Mouse (Mus musculus) forebrain, embryonic 11.5 days (tissue): Measurements from ENCODE around the gene Tsen54. TPM values are rescaled to one million over a fixed set of nuclear protein-coding genes. Genes with fewer than 3 reads are reported as not detected.
A peak's percentile ranks its signal among the peaks of the same experiment; 100 is the strongest.

ENCODE experiments used
- ATAC-seq: fragments of 200-750 bp; cut with Nextera tagmentation; replicated peaks from 2 replicates; pipeline ENCODE4 v1.8.0; 2017; ENCODE audit warnings: moderate TSS enrichment; ENCODE audit not compliant: low FRiP score
- DNase-seq: peaks from one replicate; pipeline ENCODE4 v3.0.0-alpha.2; 2017; ENCODE audit warnings: low spot score
- H3K27ac ChIP-seq: fragments of 300-500 bp; sonication (generic); 2 replicates; pipeline ENCODE4 v1.5.1; 2014; ENCODE audit warnings: low read depth, low read length
- H3K27me3 ChIP-seq: fragments of 300-500 bp; sonication (generic); 2 replicates; pipeline ENCODE4 v1.6.1; 2014; ENCODE audit warnings: mild to moderate bottlenecking, low read length, mixed read lengths; ENCODE audit not compliant: control insufficient read depth, insufficient read depth
- H3K36me3 ChIP-seq: fragments of 300-500 bp; sonication (generic); 2 replicates; pipeline ENCODE4 v1.6.1; 2014; ENCODE audit warnings: mild to moderate bottlenecking, low read length, moderate library complexity, mixed read lengths; ENCODE audit not compliant: control insufficient read depth, insufficient read depth
- H3K4me1 ChIP-seq: fragments of 300-500 bp; sonication (generic); replicated peaks from 2 replicates; pipeline ENCODE4 v1.6.1; 2014; ENCODE audit warnings: low read length, mixed read lengths; ENCODE audit not compliant: control insufficient read depth, insufficient read depth
- H3K4me2 ChIP-seq: fragments of 300-500 bp; sonication (generic); 2 replicates; pipeline ENCODE4 v1.6.1; 2014; ENCODE audit warnings: low read depth, mild to moderate bottlenecking, low read length, moderate library complexity, mixed read lengths; ENCODE audit not compliant: severe bottlenecking
- H3K4me3 ChIP-seq: fragments of 300-500 bp; sonication (generic); 2 replicates; pipeline ENCODE4 v1.5.1; 2014; ENCODE audit warnings: low read depth, low read length
- H3K9ac ChIP-seq: fragments of 300-500 bp; sonication (generic); 2 replicates; pipeline ENCODE4 v1.6.1; 2014; ENCODE audit warnings: low read length
- H3K9me3 ChIP-seq: fragments of 300-500 bp; sonication (generic); 2 replicates; pipeline ENCODE4 v1.6.1; 2016; ENCODE audit warnings: low read length, mixed read lengths; ENCODE audit not compliant: control insufficient read depth
- WGBS: fragments of 180-500 bp; shearing (Covaris S2); extraction: QIAGEN DNeasy Blood & Tissue Kit; methylation state at CpG from one replicate; pipeline ENCODE4 v1.1.7; 2014; 5-methylcytosine and 5-hydroxymethylcytosine counted together
- polyA plus RNA-seq: library from polyadenylated mRNA; unstranded; fragments of >200 nt; fragmentation: Nextera tagmentation; extraction: Ambion mirVana; gene quantifications from 2 replicates; pipeline ENCODE4 v1.2.1, GENCODE M21; 2014

Gene Tsen54
- polyA plus RNA-seq, 1 experiment from 2014 or later = 33.4 TPM

GRCm38 (mm10) chr11:115830550-115831325 lies 16.2 kb downstream of the Tsen54 start:
- no peak overlapping the region for H3K27ac ChIP-seq
- WGBS = 23% methylated on average over 25 of the region's 25 CpGs
- DNase-seq (no peak), ATAC-seq (no peak)
- H3K4me1 ChIP-seq = peaks cover 1% of the 10 kb centered on the region; the same call in 1 of the 2 replicates
- H3K4me3 ChIP-seq = no peak overlapping the region
- no peaks in the 10 kb centered on the region for H3K9me3 ChIP-seq
- no peak overlapping the region for H3K4me2 ChIP-seq
- H3K9ac ChIP-seq = no peak overlapping the region
- peaks cover 3% of the 10 kb centered on the region for H3K27me3 ChIP-seq
- H3K36me3 ChIP-seq = no peaks in the 10 kb centered on the region

DNA sequence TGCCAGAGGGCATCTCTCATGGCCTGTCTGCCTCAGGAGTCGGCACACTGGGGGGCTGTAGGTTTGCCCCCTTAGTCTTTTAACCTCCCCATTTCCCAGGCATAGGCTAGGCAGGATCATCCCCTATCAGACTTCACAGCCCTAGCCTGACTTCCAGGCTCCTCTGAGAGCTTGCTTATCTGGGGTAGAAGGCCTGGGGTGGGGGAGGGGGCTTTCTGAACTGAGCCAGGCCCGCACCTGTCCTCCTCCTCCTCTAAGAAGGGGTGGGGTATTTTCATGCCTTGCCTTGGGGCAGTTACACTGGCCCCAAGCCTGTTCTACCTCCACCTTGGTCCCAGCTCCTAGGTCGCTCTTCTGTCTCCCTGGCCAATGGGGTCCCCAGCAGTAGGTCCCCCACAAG lies 17.0 kb downstream of the Tsen54 start:
- WGBS = 54% methylated on average over 3 of the region's 3 CpGs
- Histone ChIP-seq H3K36me3 (no peaks in the 10 kb centered on the region), H3K9ac (no peak overlapping the region), H3K4me3 (no peak overlapping the region), H3K27me3 (no peaks in the 10 kb centered on the region; the same call in none of the 2 replicates), H3K27ac (no peak overlapping the region), H3K9me3 (no peaks in the 10 kb centered on the region), H3K4me2 (no peak overlapping the region), H3K4me1 (peaks cover 1% of the 10 kb centered on the region; the same call in 1 of the 2 replicates)
- DNase-seq = no peak
- no peak for ATAC-seq

GRCm38 (mm10) chr11:115832064-115832463 lies 17.5 kb downstream of the Tsen54 start:
- H3K27ac ChIP-seq = no peak overlapping the region
- H3K4me3 ChIP-seq = no peak overlapping the region
- no peak overlapping the region for H3K4me2 ChIP-seq
- no peaks in the 10 kb centered on the region for H3K36me3 ChIP-seq
- H3K4me1 ChIP-seq = peaks cover 5% of the 10 kb centered on the region; the same call in 1 of the 2 replicates
- ATAC-seq = no peak
- WGBS = 69% methylated on average over 6 of the region's 6 CpGs
- no peak for DNase-seq
- no peaks in the 10 kb centered on the region for H3K9me3 ChIP-seq
- no peak overlapping the region for H3K9ac ChIP-seq
- H3K27me3 ChIP-seq = no peaks in the 10 kb centered on the region; the same call in 1 of the 2 replicates

GRCm38 (mm10) chr11:115832523-115832922 lies 18.0 kb downstream of the Tsen54 start:
- Histone ChIP-seq H3K36me3 (no peaks in the 10 kb centered on the region), H3K4me1 (peaks cover 5% of the 10 kb centered on the region; the same call in 1 of the 2 replicates), H3K4me2 (no peak overlapping the region), H3K27ac (no peak overlapping the region), H3K9ac (no peak overlapping the region), H3K9me3 (no peaks in the 10 kb centered on the region), H3K4me3 (no peak overlapping the region), H3K27me3 (no peaks in the 10 kb centered on the region; the same call in 1 of the 2 replicates)
- no peak for ATAC-seq
- 9% methylated on average over 8 of the region's 8 CpGs for WGBS
- no peak for DNase-seq

DNA sequence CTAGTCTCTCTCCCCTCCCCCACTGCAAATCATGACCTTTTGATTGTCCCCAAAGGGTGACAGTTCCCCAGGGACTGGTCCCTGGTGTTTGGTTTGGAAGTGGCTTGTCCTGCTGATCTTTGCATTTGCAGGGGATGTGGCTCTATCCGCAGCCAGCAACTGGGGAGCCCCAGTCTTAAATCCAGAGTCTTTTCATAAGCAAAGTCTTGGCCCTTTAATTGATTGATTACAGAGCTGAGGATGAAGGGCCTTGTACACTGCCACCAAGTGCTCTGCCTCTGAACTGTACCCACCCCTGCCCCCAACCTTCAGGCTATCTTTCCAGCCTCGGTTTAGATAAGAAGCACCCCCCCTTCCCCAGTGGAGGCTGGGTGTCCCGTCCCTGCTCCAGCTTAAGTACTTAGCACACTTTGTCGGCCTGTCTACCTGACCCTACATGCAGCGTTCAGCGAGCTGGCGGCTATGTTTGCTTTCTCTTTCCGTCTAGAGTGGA lies 18.5 kb downstream of the Tsen54 start:
- Histone ChIP-seq H3K27me3 (no peaks in the 10 kb centered on the region; the same call in 1 of the 2 replicates), H3K36me3 (no peaks in the 10 kb centered on the region), H3K9me3 (no peaks in the 10 kb centered on the region), H3K4me2 (no peak overlapping the region), H3K4me1 (peaks cover 5% of the 10 kb centered on the region; the same call in 1 of the 2 replicates), H3K4me3 (no peak overlapping the region), H3K27ac (no peak overlapping the region), H3K9ac (no peak overlapping the region)
- ATAC-seq (no peak), DNase-seq (no peak)
- 18% methylated on average over 8 of the region's 8 CpGs for WGBS

DNA sequence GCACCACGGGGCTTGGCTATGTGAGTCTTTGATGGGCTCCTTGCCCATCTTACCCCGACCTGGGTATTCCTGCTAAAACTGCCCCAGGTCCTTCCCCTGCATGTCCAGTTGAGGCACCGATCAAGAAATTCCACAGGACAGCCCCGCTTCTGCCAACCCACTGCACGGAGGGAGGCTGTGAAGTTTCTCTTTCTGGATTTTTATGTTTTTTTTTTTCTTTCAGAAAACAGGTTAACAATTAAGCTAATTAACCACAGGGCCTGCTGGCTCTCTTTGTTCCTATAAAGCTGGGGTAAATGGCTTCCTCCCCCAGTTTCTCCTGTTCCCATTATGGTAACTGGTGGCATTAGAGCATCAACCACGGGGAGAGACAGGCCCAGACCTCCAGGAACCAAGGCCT lies 19.5 kb downstream of the Tsen54 start:
- H3K4me1 ChIP-seq = peaks cover 5% of the 10 kb centered on the region; the same call in 1 of the 2 replicates

GRCm38 (mm10) chr11:115836656-115837395 lies 22.3 kb downstream of the Tsen54 start:
- Histone ChIP-seq H3K4me2 (no peak overlapping the region), H3K27ac (no peak overlapping the region), H3K27me3 (no peaks in the 10 kb centered on the region; the same call in 1 of the 2 replicates), H3K9me3 (no peaks in the 10 kb centered on the region), H3K4me3 (no peak overlapping the region), H3K36me3 (no peaks in the 10 kb centered on the region), H3K9ac (no peak overlapping the region), H3K4me1 (peaks cover 6% of the 10 kb centered on the region; the same call in 1 of the 2 replicates)
- WGBS = 41% methylated on average over 11 of the region's 11 CpGs
- DNase-seq (no peak), ATAC-seq (no peak)

More for the DNA sequence above, 19.5 kb downstream of the Tsen54 start:
- Histone ChIP-seq H3K9me3 (no peaks in the 10 kb centered on the region), H3K27me3 (no peaks in the 10 kb centered on the region; the same call in 1 of the 2 replicates), H3K27ac (no peak overlapping the region), H3K4me3 (no peak overlapping the region), H3K4me2 (no peak overlapping the region), H3K36me3 (no peaks in the 10 kb centered on the region), H3K9ac (peak overlapping the region; percentile 23; the same call in 1 of the 2 replicates)
- WGBS = 61% methylated on average over 6 of the region's 6 CpGs
- no peak for ATAC-seq
- DNase-seq = no peak

GRCm38 (mm10) chr11:115837606-115838345 lies 23.3 kb downstream of the Tsen54 start:
- ATAC-seq (no peak), DNase-seq (no peak)
- WGBS = 92% methylated on average over 22 of the region's 22 CpGs
- Histone ChIP-seq H3K36me3 (no peaks in the 10 kb centered on the region), H3K9ac (no peak overlapping the region), H3K4me2 (no peak overlapping the region), H3K9me3 (no peaks in the 10 kb centered on the region), H3K4me3 (no peak overlapping the region), H3K27me3 (no peaks in the 10 kb centered on the region; the same call in 1 of the 2 replicates), H3K27ac (no peak overlapping the region), H3K4me1 (peaks cover 12% of the 10 kb centered on the region; the same call in 1 of the 2 replicates)
